Mouse (Mus musculus): ENCODE measurements at regions not wholly inside any gene's neighbourhood (a gene's known extent, or its start where the extent isn't known, plus 50 kb on each side); places are given as distances from the start of the nearest gene placed in this dataset.

GRCm38 (mm10) chr12:7192591-7192990 is 784.9 kb upstream of the Apob start:
- no peak for DNase-seq (ENCODE audit: inconsistent ontology term)

DNA sequence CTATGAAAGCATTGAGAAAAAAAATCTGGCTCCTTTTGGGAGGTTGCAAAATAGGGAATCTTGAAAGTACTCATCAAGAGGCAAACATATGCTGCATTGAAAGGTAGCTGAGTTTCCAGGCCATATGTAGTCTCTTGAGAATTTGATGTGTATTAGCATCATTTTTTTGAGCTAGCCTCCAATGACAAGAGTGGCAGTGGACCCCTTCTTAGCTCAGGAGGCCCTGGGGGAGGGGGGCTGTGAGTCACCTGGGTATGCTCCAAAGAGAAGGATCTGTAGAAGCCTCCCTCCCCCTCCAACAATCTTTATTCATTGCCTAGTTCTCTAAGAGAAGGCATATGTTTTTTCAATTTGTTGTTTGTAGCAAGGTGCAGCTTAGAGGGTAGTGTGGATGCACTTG is 779.4 kb upstream of the Apob start:
- DNase-seq (ENCODE audit: inconsistent ontology term), result no peak

GRCm38 (mm10) chr12:7200879-7201278 is 776.6 kb upstream of the Apob start:
- DNase-seq (ENCODE audit: inconsistent ontology term), result no peak

GRCm38 (mm10) chr12:7215686-7216085 is 761.8 kb upstream of the Apob start:
- DNase-seq (ENCODE audit: inconsistent ontology term), result no peak

DNA sequence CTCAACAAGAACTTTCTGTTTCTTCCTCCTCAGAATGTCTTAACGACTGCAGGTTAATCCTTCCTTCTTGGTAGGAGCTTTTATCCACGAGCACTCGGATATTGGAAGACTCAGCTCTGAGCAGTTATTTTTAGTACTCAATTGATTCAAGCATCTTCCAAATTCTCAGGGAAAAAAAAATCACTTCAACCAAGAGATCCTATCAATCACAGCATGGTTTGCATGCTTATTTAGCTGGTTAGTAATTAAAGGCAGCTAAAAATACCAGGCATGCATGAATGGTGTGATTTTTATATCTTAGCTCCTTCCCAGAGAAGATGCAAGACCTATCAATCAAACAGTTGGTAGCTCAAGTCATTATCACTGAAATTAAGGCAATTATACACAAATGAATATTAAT is 759.9 kb upstream of the Apob start:
- no peak for DNase-seq (ENCODE audit: inconsistent ontology term)

GRCm38 (mm10) chr12:7228124-7228523 is 749.3 kb upstream of the Apob start:
- no peak for DNase-seq (ENCODE audit: inconsistent ontology term)

- DNase-seq (ENCODE audit: inconsistent ontology term), result no peak
Measured at GRCm38 (mm10) chr12:7228541-7229225, 748.8 kb upstream of the Apob start.

GRCm38 (mm10) chr12:7250324-7250723 is 727.1 kb upstream of the Apob start:
- DNase-seq (ENCODE audit: inconsistent ontology term), result no peak

DNA sequence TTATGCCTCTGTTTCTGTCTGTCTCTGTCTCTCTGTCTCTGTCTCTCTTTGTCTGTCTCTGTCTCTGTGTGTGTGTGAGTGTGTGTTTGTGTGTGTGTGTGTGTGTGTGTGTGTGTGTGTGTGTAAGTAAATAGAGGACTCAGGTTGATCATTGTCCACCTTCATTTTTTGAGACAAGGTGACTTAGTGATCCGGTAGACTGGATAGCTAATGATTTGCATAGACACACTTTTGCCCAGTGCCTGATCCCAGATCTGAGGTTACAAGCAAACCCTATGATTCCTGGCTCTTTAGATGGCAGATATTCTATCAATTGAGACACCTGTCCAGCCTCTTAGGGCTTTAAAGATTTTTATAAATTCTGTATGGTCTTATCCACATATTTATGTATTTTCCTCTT is 706.9 kb upstream of the Apob start:
- DNase-seq (ENCODE audit: inconsistent ontology term), result no peak

- DNase-seq (ENCODE audit: inconsistent ontology term), result peak; percentile 36
Measured at GRCm38 (mm10) chr12:7284354-7285036, 693.0 kb upstream of the Apob start.

GRCm38 (mm10) chr12:7291557-7291956 is 685.9 kb upstream of the Apob start:
- peak; percentile 43 for DNase-seq (ENCODE audit: inconsistent ontology term)

DNA sequence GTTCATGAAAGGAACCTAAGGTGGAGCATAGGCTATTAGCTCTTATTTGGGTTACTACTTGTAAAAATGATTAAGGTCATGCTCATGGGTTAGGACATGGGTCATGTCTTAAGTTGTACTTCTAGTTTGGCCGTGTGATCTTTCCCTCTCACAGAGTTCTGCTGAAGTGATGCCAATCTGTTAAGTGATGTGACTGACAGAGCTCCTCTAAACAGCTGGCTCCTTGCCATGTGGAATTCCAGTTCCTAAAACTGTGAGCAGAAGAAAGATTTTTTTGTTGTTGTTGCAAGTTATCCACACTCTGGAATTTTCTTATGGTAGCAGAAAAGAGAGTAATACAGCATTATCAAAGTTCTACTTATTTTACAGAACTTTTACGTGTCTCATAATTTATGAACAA is 680.4 kb upstream of the Apob start:
- DNase-seq (ENCODE audit: inconsistent ontology term), result no peak

DNA sequence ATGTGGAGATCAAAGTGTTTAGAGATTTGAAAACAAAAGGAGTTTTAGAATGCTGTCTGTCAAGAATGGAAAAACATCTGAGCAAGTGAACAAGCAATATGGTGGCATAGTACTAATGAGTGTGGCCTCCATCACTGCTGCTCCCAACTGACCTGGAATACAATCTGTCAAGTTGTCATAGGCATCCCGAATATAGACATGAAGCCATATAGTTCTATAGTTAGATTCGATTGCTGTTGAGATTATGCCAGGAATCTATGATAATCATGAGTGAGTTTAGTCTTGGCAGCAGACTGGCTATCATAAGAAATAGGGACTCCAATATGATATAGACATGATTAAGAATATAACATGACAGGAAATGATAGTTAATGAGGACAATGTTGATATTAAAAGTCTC is 656.0 kb upstream of the Apob start:
- DNase-seq (ENCODE audit: inconsistent ontology term), result no peak

DNA sequence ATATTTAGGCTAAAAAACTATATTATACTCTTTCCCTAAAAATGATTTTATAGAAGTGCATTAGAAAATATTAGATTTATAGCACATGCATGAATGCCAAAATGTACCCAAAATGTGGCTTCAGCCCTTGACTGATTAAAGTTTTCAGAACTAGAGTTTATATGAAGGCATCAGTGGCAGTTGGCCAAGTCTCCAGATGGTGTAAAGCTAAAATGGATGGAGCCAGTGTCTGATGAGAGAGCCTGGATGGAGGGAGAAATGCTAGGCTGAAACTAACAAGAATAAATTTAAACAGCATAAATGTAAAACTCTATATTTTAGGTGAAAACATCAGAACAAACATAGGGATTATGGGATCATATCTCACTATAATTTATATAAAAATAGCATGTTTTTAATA is 648.8 kb upstream of the Apob start:
- no peak for DNase-seq (ENCODE audit: inconsistent ontology term)
